Mouse (Mus musculus) central nervous system, embryonic 18 days (tissue): ENCODE data around the gene C1qtnf12. TPM values are rescaled to one million over a fixed set of nuclear protein-coding genes. Genes with fewer than 3 reads are reported as not detected.

ENCODE experiments used
- polyA plus RNA-seq: library from polyadenylated mRNA; depleted of rRNA; stranded (reverse); fragments of >200 nt; gene quantifications from 2 replicates; pipeline ENCODE4 v1.2.3, GENCODE M21; 2012; rRNA removed

Gene C1qtnf12
- polyA plus RNA-seq = 7.5 and 10.5 TPM in 2 replicates

DNA sequence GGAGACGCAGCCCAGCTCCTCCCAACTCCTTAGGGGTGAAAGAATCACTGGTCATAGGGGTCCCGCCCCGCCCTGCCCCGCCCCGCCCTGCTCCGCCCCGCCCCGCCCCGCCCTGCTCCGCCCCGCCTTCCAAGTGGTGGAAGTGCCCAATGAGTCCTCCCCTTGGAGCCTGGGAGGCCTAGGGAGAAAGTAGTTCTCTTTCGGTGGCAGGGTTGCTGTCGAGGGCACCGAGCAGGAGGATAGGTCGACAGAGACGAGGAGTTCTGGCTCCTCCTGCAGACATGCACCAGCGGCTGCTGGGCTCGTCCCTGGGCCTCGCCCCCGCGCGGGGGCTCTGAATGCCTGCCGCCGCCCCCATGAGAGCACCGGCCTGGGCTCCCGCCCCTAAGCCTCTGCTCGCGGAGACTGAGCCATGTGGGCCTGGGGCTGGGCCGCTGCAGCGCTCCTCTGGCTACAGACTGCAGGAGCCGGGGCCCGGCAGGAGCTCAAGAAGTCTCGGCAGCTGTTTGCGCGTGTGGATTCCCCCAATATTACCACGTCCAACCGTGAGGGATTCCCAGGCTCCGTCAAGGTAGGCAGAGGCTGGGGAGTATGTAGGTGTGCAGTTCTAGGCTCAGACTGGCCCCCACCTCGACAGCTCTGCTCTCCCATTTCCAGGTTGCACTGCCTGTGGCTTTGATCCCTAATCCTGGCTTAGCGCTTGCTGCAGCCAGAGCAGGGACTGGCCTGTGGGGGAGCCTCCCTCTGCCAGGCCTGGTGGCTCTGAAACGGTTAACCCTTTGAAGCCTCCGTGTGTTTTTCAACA lies at the start of gene C1qtnf12:
C1qtnf12 (plus strand) TSS at position 152 of the 805 bp plus-strand sequence.

DNA sequence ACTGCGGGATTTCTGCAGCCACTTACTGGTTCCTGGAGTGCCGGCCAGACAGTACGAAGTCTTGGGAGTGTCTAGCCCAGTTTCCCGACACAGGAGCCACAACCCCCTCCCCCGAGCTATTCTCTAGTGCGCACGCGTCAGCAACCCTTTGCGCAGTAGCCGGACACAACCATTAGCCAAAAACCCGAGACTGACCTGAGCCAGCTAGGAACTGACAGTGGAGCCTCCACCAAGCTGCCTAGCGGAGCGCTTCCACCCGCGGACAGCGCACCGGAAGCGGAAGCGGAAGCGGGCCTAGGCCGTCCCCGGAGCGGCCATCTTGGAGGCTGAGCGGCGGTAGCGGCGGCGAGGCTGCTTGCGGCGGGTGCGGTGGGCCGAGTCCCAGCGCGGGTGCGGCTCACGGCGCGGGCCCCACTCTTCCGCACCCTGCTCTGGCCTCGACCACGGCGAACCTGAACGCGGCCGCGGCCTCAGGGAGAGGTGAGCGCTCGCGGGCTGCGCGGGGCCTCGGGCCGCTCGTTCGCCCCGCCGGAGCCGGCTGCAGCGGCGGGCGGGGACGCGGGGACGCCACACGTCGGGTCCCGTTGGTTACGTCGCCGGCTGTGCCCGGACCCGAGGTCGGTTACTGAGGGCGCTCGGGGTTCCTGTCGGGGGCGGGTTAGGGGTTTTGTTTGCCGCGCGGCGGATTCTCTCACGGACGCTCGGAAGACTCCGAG lies 18.4 kb upstream of the C1qtnf12 start, which contains the start of gene Ube2j2:
Ube2j2 (plus strand) TSS at position 298 of the 716 bp plus-strand sequence.

GRCm38 (mm10) chr4:155992241-155992905 lies 30.3 kb downstream of the C1qtnf12 start, which contains the start of the genes B3galt6 and Sdf4:
B3galt6 (minus strand) TSS chr4:155992649.
Sdf4 (plus strand) TSS chr4:155992872.

GRCm38 (mm10) chr4:156013637-156014036 lies 51.5 kb downstream of the C1qtnf12 start, which contains the start of gene Tnfrsf4:
Tnfrsf4 (plus strand) TSS chr4:156013843.

Other genes starting within 250 kb of the C1qtnf12 start
- 53.0 and 58.0 TPM in 2 replicates for gene Tmem240, start 227.5 kb upstream of the C1qtnf12 start, polyA plus RNA-seq
- gene Atad3a, start 201.2 kb upstream of the C1qtnf12 start, polyA plus RNA-seq = 107 and 111 TPM in 2 replicates
- 28.3 and 29.3 TPM in 2 replicates for gene Vwa1, start 187.6 kb upstream of the C1qtnf12 start, polyA plus RNA-seq
- gene Tmem88b, start 176.4 kb upstream of the C1qtnf12 start, polyA plus RNA-seq = 1.6 and 1.7 TPM in 2 replicates
- not detected in 2 replicates for gene Ankrd65, start 171.9 kb upstream of the C1qtnf12 start, polyA plus RNA-seq
- gene Mrpl20, start 159.4 kb upstream of the C1qtnf12 start, polyA plus RNA-seq = 131 and 143 TPM in 2 replicates
- 187 and 201 TPM in 2 replicates for gene Ccnl2, start 149.8 kb upstream of the C1qtnf12 start, polyA plus RNA-seq
- 96.7 and 108 TPM in 2 replicates for gene Aurkaip1, start 131.0 kb upstream of the C1qtnf12 start, polyA plus RNA-seq
- 30.7 and 42.0 TPM in 2 replicates for gene Mxra8, start 122.6 kb upstream of the C1qtnf12 start, polyA plus RNA-seq
- gene Dvl1, start 114.9 kb upstream of the C1qtnf12 start, polyA plus RNA-seq = 159 and 160 TPM in 2 replicates
- gene Tas1r3, start 99.0 kb upstream of the C1qtnf12 start, polyA plus RNA-seq = 0.44 and 0.55 TPM in 2 replicates
- gene Cptp, start 92.9 kb upstream of the C1qtnf12 start, polyA plus RNA-seq = 21.7 and 24.1 TPM in 2 replicates
- 67.9 and 73.7 TPM in 2 replicates for gene Ints11, start 92.8 kb upstream of the C1qtnf12 start, polyA plus RNA-seq
- 92.1 and 92.2 TPM in 2 replicates for gene Pusl1, start 70.5 kb upstream of the C1qtnf12 start, polyA plus RNA-seq
- 112 and 119 TPM in 2 replicates for gene Acap3, start 70.5 kb upstream of the C1qtnf12 start, polyA plus RNA-seq
- 113 and 114 TPM in 2 replicates for gene Ube2j2, start 18.5 kb upstream of the C1qtnf12 start, polyA plus RNA-seq
- 21.2 and 21.6 TPM in 2 replicates for gene B3galt6, start 30.3 kb downstream of the C1qtnf12 start, polyA plus RNA-seq
- 45.4 and 46.3 TPM in 2 replicates for gene Sdf4, start 30.6 kb downstream of the C1qtnf12 start, polyA plus RNA-seq
- gene Tnfrsf4, start 51.5 kb downstream of the C1qtnf12 start, polyA plus RNA-seq = 2.2 and 2.8 TPM in 2 replicates
- 0.09 and 0.19 TPM in 2 replicates for gene Tnfrsf18, start 63.8 kb downstream of the C1qtnf12 start, polyA plus RNA-seq
- gene Ttll10, start 97.1 kb downstream of the C1qtnf12 start, polyA plus RNA-seq = 0.07 and 0.16 TPM in 2 replicates
- gene 9430015G10Rik, start 147.7 kb downstream of the C1qtnf12 start, polyA plus RNA-seq = 58.5 and 59.2 TPM in 2 replicates
- 1.7 and 1.8 TPM in 2 replicates for gene Rnf223, start 168.2 kb downstream of the C1qtnf12 start, polyA plus RNA-seq
- 344 and 369 TPM in 2 replicates for gene Agrn, start 235.2 kb downstream of the C1qtnf12 start, polyA plus RNA-seq
- gene Isg15, start 238.5 kb downstream of the C1qtnf12 start, polyA plus RNA-seq = 7.0 and 10.5 TPM in 2 replicates
- 2.9 and 3.3 TPM in 2 replicates for gene AW011738, start 241.0 kb downstream of the C1qtnf12 start, polyA plus RNA-seq